Mouse (Mus musculus): ENCODE measurements at regions not wholly inside any gene's neighbourhood (a gene's known extent, or its start where the extent isn't known, plus 50 kb on each side); places are given as distances from the start of the nearest gene placed in this dataset.

DNA sequence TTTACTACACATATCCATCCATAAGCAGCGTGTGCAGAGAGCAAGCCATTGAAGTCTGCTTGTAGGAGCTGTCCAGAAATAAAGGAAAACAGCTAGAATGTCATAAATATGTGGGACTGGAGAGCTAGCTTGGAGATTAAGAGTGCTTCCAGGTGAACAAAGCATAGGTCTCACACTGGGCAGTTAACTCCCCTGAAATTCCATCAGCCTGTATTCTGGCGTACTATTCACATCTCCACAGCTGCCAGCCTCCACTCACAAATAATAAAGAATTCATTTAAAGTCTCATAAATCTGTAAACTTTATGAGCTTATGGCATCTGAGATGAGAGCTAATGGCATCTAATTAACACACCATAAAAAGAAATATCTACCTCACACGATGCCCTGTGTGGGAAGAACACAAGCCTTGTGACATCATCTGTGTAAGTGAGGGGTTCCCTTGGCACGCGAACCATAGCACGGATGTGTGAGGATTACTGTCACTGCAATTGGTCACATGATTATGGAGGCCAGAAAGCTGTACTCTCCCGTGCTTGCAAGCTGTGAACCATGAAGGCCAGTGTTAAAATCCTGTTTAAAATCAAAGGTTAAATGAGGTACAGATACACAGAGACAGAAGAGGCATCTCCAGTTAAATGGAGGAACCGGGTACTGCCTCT, 394.8 kb downstream of the Lrriq3 start:
- Histone ChIP-seq H3K79me2 (replicated peaks; ENCODE audit: control insufficient read depth, extremely low read depth, insufficient read depth, poor library complexity, severe bottlenecking) (no peaks in the 10 kb centered on the region), H3K36me3 (replicated peaks in 1 of 2; ENCODE audit: control insufficient read depth in 1 of 2, insufficient read depth in 1 of 2, low read length in 1 of 2) (no peaks in the 10 kb centered on the region), H3K4me1 (ENCODE audit: control insufficient read depth in 1 of 2, insufficient read depth in 2 of 2) (peaks cover 0 to 7% of the 10 kb centered on the region in 2 experiments; a peak in 1 of 4 replicates), H3K27ac (ENCODE audit: insufficient read depth, low read depth) (no peak overlapping the region), H3K27me3 (replicated peaks) (no peaks in the 10 kb centered on the region), H3K4me3 (replicated peaks in 1 of 3; ENCODE audit: low read depth in 2 of 3, low read length in 2 of 3, poor library complexity in 1 of 3) (no peak overlapping the region), H3K9me3 (replicated peaks; ENCODE audit: low read length) (no peaks in the 10 kb centered on the region), H3K4me2 (ENCODE audit: insufficient read depth, low read depth, poor library complexity, severe bottlenecking) (no peak overlapping the region), H3K9ac (ENCODE audit: insufficient read depth, low read depth) (no peak overlapping the region)
- in situ Hi-C loops (cut with MboI; ENCODE audit: low pct_ligation_motif_present, low pct_unique_long_range_greater_than_20kb, low sequenced_read_pairs) (no loop called here), dilution Hi-C loops (cut with MboI; ENCODE audit: extremely low pct_ligation_motif_present, extremely low pct_unique_long_range_greater_than_20kb, low sequenced_read_pairs) (no loop called here)
- TF ChIP-seq USF1 (IDR thresholded peaks at IDR 0.05; ENCODE audit: low read depth, low read length) (no peak), RAD21 (IDR thresholded peaks at IDR 0.05; ENCODE audit: low read depth, low read length) (no peak), NRF1 (IDR thresholded peaks at IDR 0.05; ENCODE audit: low read depth, low read length) (no peak), SMC3 (IDR thresholded peaks at IDR 0.05; ENCODE audit: low read depth, low read length) (no peak), NELFE (IDR thresholded peaks at IDR 0.05; ENCODE audit: low read depth, low read length) (no peak), POLR2AphosphoS2 (IDR thresholded peaks at IDR 0.05; ENCODE audit: low read depth, low read length) (no peak), ZC3H11A (IDR thresholded peaks at IDR 0.05; ENCODE audit: low read depth, low read length) (no peak), TBP (conservative IDR thresholded peaks at IDR 0.05; ENCODE audit: low read depth, low read length) (no peak), ZMIZ1 (IDR thresholded peaks at IDR 0.05; ENCODE audit: low read depth, low read length) (no peak), KAT2A (IDR thresholded peaks at IDR 0.05; ENCODE audit: insufficient replicate concordance, low read length) (no peak), MAX (IDR thresholded peaks at IDR 0.05; ENCODE audit: low read length) (no peak), TCF12 (IDR thresholded peaks at IDR 0.05; ENCODE audit: low read depth, low read length) (no peak), UBTF (IDR thresholded peaks at IDR 0.05; ENCODE audit: low read depth, low read length) (no peak), MEF2A (IDR thresholded peaks at IDR 0.05; ENCODE audit: borderline replicate concordance, low read depth, low read length) (no peak), GABPA (IDR thresholded peaks at IDR 0.05; ENCODE audit: insufficient replicate concordance, low read depth, low read length) (no peak)
- no peak for DNase-seq (ENCODE audit: extremely low read depth)

DNA sequence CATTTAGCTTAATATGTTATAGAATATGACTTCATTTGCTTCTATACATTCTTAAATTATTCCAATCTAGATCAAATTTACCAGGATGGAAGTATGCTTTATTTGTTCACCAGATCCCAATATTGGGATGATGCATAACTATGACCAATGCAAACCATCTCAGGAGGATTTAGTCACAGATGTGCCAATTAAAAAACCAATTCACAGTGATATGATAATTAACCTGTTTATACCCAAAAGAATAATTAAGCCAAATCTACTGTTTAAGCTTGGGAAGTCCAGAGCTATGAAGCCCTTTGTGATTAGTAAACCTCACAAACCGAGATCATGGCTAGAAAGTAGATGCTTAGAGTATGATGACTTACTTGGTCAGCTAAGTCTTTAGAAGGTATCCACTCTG, 397.4 kb downstream of the Lrriq3 start:
- Histone ChIP-seq H3K36me3 (replicated peaks in 1 of 2; ENCODE audit: control insufficient read depth in 1 of 2, insufficient read depth in 1 of 2, low read length in 1 of 2) (no peaks in the 10 kb centered on the region), H3K4me3 (replicated peaks in 1 of 3; ENCODE audit: low read depth in 2 of 3, low read length in 2 of 3, poor library complexity in 1 of 3) (no peak overlapping the region), H3K4me1 (ENCODE audit: control insufficient read depth in 1 of 2, insufficient read depth in 2 of 2) (peaks cover 0 to 7% of the 10 kb centered on the region in 2 experiments; a peak in 1 of 4 replicates), H3K27ac (ENCODE audit: insufficient read depth, low read depth) (no peak overlapping the region), H3K79me2 (replicated peaks; ENCODE audit: control insufficient read depth, extremely low read depth, insufficient read depth, poor library complexity, severe bottlenecking) (no peaks in the 10 kb centered on the region), H3K9ac (ENCODE audit: insufficient read depth, low read depth) (no peak overlapping the region), H3K27me3 (replicated peaks) (no peaks in the 10 kb centered on the region), H3K9me3 (replicated peaks; ENCODE audit: low read length) (no peaks in the 10 kb centered on the region), H3K4me2 (ENCODE audit: insufficient read depth, low read depth, poor library complexity, severe bottlenecking) (no peak overlapping the region)
- in situ Hi-C loops (cut with MboI; ENCODE audit: low pct_ligation_motif_present, low pct_unique_long_range_greater_than_20kb, low sequenced_read_pairs) (no loop called here), dilution Hi-C loops (cut with MboI; ENCODE audit: extremely low pct_ligation_motif_present, extremely low pct_unique_long_range_greater_than_20kb, low sequenced_read_pairs) (no loop called here)
- TF ChIP-seq NRF1 (IDR thresholded peaks at IDR 0.05; ENCODE audit: low read depth, low read length), result no peak
- no peak for TF ChIP-seq MAZ (IDR thresholded peaks at IDR 0.05; ENCODE audit: low read depth, low read length)
- no peak for TF ChIP-seq ETS1 (conservative IDR thresholded peaks at IDR 0.05; ENCODE audit: low read depth, low read length)
- no peak for TF ChIP-seq NELFE (IDR thresholded peaks at IDR 0.05; ENCODE audit: low read depth, low read length)
- no peak for TF ChIP-seq SIN3A (IDR thresholded peaks at IDR 0.05; ENCODE audit: low read length)
- TF ChIP-seq ZNF384 (IDR thresholded peaks at IDR 0.05; ENCODE audit: low read depth, low read length), result no peak
- no peak for TF ChIP-seq POLR2AphosphoS2 (IDR thresholded peaks at IDR 0.05; ENCODE audit: low read depth, low read length)
- TF ChIP-seq USF2 (conservative IDR thresholded peaks at IDR 0.05; ENCODE audit: low read depth, low read length), result no peak
- TF ChIP-seq BHLHE40 (IDR thresholded peaks at IDR 0.05; ENCODE audit: low read depth, low read length), result no peak
- TF ChIP-seq MXI1 (IDR thresholded peaks at IDR 0.05; ENCODE audit: low read depth, low read length), result no peak
- no peak for TF ChIP-seq E2F4 (IDR thresholded peaks at IDR 0.05; ENCODE audit: insufficient replicate concordance, low read depth, low read length)
- TF ChIP-seq ZKSCAN1 (IDR thresholded peaks at IDR 0.05; ENCODE audit: borderline replicate concordance, low read depth, low read length), result no peak
- no peak for TF ChIP-seq GABPA (IDR thresholded peaks at IDR 0.05; ENCODE audit: insufficient replicate concordance, low read depth, low read length)
- DNase-seq (ENCODE audit: extremely low read depth), result no peak
